Mouse (Mus musculus): ENCODE results near the gene Olfr524. TPM values are rescaled to one million over a fixed set of nuclear protein-coding genes. Genes with fewer than 3 reads are reported as not detected.

Olfr524 gene
- polyA plus RNA-seq, 1 experiment from 2014 or later: 0.05 TPM

DNA sequence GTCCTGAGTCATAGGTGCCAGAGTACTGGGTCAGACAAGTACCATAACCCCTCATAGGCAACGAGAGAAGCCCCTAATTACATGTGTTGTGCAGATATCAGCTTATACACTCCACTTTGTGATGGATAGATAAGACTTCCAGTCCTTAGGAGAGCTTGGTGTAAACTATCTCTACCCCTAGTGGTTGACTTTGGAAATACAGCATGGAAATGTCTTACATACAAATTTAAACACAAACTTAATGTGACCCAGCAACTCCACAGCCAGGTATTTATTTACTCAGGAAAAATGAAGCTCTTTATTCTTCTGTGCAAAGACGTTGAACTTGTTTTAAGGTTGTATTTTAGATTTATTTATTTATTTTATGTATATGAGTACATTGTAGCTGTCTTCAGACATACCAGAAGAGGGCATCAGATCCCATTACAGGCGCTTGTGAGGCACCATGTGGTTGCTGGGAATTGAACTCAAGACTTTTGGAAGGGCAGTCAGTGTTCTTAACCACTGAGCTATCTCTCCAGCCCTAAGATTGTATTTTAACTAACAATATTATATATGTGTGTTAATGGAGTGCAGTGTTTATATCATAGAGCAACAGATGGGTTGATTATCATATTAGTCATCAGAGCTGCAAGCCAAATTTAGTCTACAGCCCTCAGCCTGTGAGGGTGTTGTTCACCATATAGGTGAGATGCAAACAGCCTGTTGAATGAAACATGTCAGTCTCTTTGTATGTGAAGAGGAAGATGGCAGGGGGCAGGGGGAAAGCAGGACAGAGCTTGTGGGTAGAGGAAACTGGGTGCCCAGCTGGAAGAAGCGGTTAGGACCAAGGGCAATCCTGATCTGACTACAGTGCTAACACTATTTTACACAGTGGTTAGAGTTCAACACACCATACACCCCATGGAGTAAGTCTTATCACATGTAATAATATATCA lies 17.1 kb downstream of the Olfr524 start:
- Histone ChIP-seq H3K4me3 (ENCODE audit: low read length) (no peak overlapping the region), H3K9ac (ENCODE audit: low read length) (no peak overlapping the region), H3K36me3 (ENCODE audit: control insufficient read depth, insufficient read depth, low read length) (no peaks in the 10 kb centered on the region), H3K9me3 (ENCODE audit: control insufficient read depth, low read length) (no peaks in the 10 kb centered on the region), H3K4me1 (replicated peaks; ENCODE audit: control insufficient read depth, insufficient read depth, low read length) (no peaks in the 10 kb centered on the region), H3K4me2 (ENCODE audit: low read depth, low read length) (no peak overlapping the region), H3K27me3 (ENCODE audit: control insufficient read depth, insufficient read depth, low read depth, low read length) (no peaks in the 10 kb centered on the region; the same call in 1 of the 2 replicates), H3K27ac (ENCODE audit: low read length) (no peak overlapping the region)
- ATAC-seq (ENCODE audit: low read depth): no peak
- 45% methylated on average over 4 of the region's 4 CpGs for WGBS

DNA sequence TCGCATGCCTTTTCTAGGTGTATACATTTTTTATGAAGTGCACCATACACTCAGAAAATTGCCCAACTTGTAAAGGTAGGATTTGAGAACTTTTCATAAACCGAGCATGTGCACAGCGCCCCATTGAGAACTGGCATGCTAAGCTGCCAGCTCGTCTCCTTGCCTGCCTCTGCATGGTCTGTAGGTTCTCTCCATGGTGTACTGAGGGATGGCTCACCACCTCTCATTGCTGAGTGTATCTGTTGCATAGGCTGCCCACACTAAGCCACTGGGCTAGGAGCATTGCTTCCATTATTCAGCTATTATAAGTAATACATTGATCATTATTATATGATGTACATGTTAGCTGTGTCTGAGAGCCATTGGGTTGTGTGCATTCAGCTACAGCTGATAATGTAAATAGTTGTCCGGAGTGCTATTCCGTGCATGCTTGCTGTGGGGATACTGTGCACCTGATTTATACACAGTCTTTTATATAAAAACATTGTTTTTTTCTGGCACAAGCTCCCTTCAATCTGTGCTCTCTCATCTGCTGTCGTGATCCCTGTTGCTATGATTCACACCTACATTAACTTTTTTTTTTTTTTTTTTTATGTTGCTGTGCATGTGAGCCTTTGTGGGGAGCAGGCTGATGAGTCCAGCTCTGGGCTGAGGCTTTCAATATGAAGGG lies 17.9 kb downstream of the Olfr524 start:
- Histone ChIP-seq H3K4me2 (ENCODE audit: low read depth, low read length) (no peak overlapping the region), H3K4me1 (replicated peaks; ENCODE audit: control insufficient read depth, insufficient read depth, low read length) (no peaks in the 10 kb centered on the region), H3K9ac (ENCODE audit: low read length) (no peak overlapping the region), H3K9me3 (ENCODE audit: control insufficient read depth, low read length) (no peaks in the 10 kb centered on the region), H3K36me3 (ENCODE audit: control insufficient read depth, insufficient read depth, low read length) (no peaks in the 10 kb centered on the region), H3K4me3 (ENCODE audit: low read length) (no peak overlapping the region), H3K27ac (ENCODE audit: low read length) (no peak overlapping the region), H3K27me3 (ENCODE audit: control insufficient read depth, insufficient read depth, low read depth, low read length) (no peaks in the 10 kb centered on the region; the same call in 1 of the 2 replicates)
- no peak for ATAC-seq (ENCODE audit: low read depth)
- WGBS: 74% methylated on average over 7 of the region's 7 CpGs

DNA sequence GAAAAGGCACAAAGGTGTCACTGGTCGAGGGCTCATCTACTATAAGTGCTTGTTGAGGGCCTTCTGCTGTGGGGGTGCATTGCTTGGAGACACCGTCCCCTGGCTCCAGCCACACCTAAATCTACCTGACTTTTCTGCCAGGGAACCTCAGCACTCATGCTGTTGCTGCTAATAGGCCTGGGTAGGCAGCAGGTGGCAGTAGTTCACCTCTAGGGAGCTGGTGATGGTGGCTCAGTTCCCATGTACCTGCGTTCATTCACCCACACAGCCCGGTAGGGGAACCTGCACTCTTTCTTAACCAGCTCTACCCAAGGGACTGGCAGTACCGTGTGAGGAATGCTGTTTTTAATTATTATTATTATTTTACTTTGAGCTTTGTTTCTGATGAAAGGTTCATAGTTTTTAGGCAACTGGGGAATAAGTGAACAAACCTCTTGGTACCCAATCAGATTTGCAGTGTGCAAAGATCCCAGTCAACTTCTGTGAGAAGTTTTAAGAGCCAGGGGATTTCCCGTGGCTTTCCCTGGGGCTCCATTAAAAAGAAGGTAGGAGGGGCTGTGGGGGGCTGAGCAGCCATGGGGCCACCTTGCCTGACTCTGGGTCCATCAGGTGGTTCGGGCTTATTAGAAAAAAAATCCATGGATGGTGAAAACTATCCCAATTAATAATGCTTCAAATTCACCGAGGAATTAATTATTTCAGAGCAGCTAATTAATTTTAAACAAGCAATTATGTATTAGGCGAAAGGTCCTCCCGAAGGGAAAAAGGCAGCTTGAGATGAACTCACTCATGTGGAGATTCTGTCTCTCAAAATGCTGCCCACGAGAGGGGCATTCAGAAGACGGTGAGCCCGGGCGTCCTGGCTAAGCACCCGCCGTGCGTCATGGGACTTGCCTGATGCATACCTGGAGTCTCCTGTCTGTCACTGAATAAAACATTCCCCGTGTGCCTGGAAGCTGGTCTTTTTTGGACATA lies 18.8 kb downstream of the Olfr524 start:
- no peak overlapping the region for H3K4me2 ChIP-seq (ENCODE audit: low read depth, low read length)
- H3K27ac ChIP-seq (ENCODE audit: low read length): no peak overlapping the region
- H3K27me3 ChIP-seq (ENCODE audit: control insufficient read depth, insufficient read depth, low read depth, low read length): no peaks in the 10 kb centered on the region; the same call in 1 of the 2 replicates
- 61% methylated on average over 18 of the region's 18 CpGs for WGBS
- no peak overlapping the region for H3K4me3 ChIP-seq (ENCODE audit: low read length)
- ATAC-seq (ENCODE audit: low read depth): no peak
- H3K36me3 ChIP-seq (ENCODE audit: control insufficient read depth, insufficient read depth, low read length): no peaks in the 10 kb centered on the region
- H3K4me1 ChIP-seq (replicated peaks; ENCODE audit: control insufficient read depth, insufficient read depth, low read length): no peaks in the 10 kb centered on the region
- no peak overlapping the region for H3K9ac ChIP-seq (ENCODE audit: low read length)
- H3K9me3 ChIP-seq (ENCODE audit: control insufficient read depth, low read length): no peaks in the 10 kb centered on the region

DNA sequence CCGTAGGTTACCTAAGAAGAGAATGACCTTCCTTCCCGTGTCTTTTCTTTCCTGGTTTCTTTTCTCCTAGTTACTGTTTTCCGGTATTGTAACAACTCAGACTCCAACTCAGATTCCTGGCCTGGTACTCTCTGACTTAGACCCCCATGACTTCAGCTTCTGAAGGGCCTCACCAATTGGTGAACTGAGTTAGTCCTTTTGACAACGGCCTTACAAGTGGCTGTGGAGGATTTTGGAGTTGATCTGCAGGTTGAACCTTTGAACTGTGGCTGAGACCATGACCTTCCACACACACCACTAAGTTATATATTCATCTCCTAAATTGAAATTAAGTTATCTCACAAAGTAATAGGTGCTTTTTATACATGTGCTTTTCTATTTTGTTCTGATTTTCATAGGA lies 21.6 kb downstream of the Olfr524 start:
- no peaks in the 10 kb centered on the region; the same call in 1 of the 2 replicates for H3K27me3 ChIP-seq (ENCODE audit: control insufficient read depth, insufficient read depth, low read depth, low read length)
- no peak overlapping the region for H3K4me3 ChIP-seq (ENCODE audit: low read length)
- no peak overlapping the region for H3K4me2 ChIP-seq (ENCODE audit: low read depth, low read length)
- 77% methylated on average over 4 of the region's 4 CpGs for WGBS
- no peak overlapping the region for H3K27ac ChIP-seq (ENCODE audit: low read length)
- H3K9me3 ChIP-seq (ENCODE audit: control insufficient read depth, low read length): no peaks in the 10 kb centered on the region
- no peak for ATAC-seq (ENCODE audit: low read depth)
- H3K9ac ChIP-seq (ENCODE audit: low read length): no peak overlapping the region
- H3K4me1 ChIP-seq (replicated peaks; ENCODE audit: control insufficient read depth, insufficient read depth, low read length): no peaks in the 10 kb centered on the region
- H3K36me3 ChIP-seq (ENCODE audit: control insufficient read depth, insufficient read depth, low read length): no peaks in the 10 kb centered on the region

DNA sequence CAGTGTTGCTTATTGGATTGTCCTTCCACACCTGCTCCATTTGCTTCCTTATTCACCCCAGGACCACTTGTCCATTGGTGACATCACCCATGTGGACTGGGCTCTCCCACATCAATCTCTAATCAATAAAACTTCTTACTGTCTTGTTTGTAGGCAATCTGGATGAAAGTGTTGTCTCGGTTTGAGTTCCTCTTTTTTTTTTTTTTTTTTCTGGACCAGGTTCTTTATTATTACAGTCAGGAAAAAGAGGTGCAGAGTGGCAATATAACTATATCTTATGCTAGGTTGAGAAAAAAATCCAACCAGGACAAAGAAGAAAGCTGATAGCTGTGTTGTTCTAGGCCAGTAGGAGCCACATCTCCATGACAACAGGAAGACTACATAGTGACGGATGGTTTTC lies 25.1 kb downstream of the Olfr524 start:
- Histone ChIP-seq H3K9ac (ENCODE audit: low read length) (no peak overlapping the region), H3K36me3 (ENCODE audit: control insufficient read depth, insufficient read depth, low read length) (no peaks in the 10 kb centered on the region), H3K27me3 (ENCODE audit: control insufficient read depth, insufficient read depth, low read depth, low read length) (no peaks in the 10 kb centered on the region), H3K4me3 (ENCODE audit: low read length) (no peak overlapping the region), H3K9me3 (ENCODE audit: control insufficient read depth, low read length) (no peaks in the 10 kb centered on the region), H3K4me2 (ENCODE audit: low read depth, low read length) (no peak overlapping the region), H3K4me1 (replicated peaks; ENCODE audit: control insufficient read depth, insufficient read depth, low read length) (no peaks in the 10 kb centered on the region), H3K27ac (ENCODE audit: low read length) (no peak overlapping the region)
- WGBS: 74% methylated on average over 2 of the region's 2 CpGs
- ATAC-seq (ENCODE audit: low read depth): no peak

DNA sequence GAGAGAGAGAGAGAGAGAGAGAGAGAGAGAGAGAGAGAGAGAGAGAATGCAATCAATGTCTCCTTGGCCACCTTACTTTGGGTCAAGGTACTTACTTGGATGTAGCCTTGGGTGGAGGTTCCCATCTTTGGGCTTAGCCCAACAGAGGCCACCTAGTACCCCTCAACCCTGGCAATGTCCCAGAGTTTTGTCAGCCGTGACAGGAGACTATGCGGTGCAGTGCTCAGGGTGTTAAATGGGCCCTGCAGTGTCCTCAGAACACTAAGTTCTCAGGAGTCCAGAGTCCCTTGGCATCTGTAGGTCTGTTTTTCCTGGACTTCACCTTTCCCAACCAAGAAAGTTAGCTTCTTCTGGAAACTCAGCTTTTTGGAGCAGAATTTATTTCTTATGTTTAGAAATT lies 26.6 kb downstream of the Olfr524 start:
- H3K36me3 ChIP-seq (ENCODE audit: control insufficient read depth, insufficient read depth, low read length): no peaks in the 10 kb centered on the region
- WGBS: 84% methylated on average over 2 of the region's 2 CpGs
- H3K4me1 ChIP-seq (replicated peaks; ENCODE audit: control insufficient read depth, insufficient read depth, low read length): no peaks in the 10 kb centered on the region
- ATAC-seq (ENCODE audit: low read depth): no peak
- no peak overlapping the region for H3K9ac ChIP-seq (ENCODE audit: low read length)
- no peak overlapping the region for H3K4me3 ChIP-seq (ENCODE audit: low read length)
- H3K9me3 ChIP-seq (ENCODE audit: control insufficient read depth, low read length): no peaks in the 10 kb centered on the region
- no peak overlapping the region for H3K4me2 ChIP-seq (ENCODE audit: low read depth, low read length)
- no peak overlapping the region for H3K27ac ChIP-seq (ENCODE audit: low read length)
- H3K27me3 ChIP-seq (ENCODE audit: control insufficient read depth, insufficient read depth, low read depth, low read length): no peaks in the 10 kb centered on the region

DNA sequence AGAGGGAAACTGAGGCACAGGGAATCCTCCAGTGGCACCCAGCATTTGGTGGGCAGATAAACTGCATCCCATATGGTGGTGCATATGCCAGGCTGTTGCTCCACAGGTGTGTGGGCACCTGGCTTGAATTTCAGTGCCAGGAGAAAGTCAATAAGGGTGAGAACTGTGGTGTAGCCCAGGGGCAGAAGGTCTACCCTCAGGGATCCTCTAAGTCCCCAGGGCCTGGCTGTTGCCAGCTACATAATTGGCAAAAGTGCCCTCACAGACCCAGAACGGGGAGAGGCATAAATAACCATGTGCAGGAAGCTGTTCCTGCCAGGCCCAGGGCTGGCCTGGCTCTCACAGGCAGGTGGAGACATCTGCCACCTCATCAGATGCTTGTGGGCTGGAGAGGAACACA lies 32.8 kb downstream of the Olfr524 start, which contains the start of gene Olfr523:
TSS of gene Olfr523 (plus strand) at position 282 of the 400 bp plus-strand sequence.
- H3K4me1 ChIP-seq (replicated peaks; ENCODE audit: control insufficient read depth, insufficient read depth, low read length): no peaks in the 10 kb centered on the region
- WGBS: 42% methylated on average over 1 of the region's 1 CpGs
- no peak within 1 kb of the TSS for H3K4me3 ChIP-seq (ENCODE audit: low read length)
- H3K36me3 ChIP-seq (ENCODE audit: control insufficient read depth, insufficient read depth, low read length): no peaks in the 10 kb centered on the region
- no peaks in the 10 kb centered on the region for H3K27me3 ChIP-seq (ENCODE audit: control insufficient read depth, insufficient read depth, low read depth, low read length)
- ATAC-seq (ENCODE audit: low read depth): no peak
- no peak within 1 kb of the TSS for H3K27ac ChIP-seq (ENCODE audit: low read length)
- no peak within 1 kb of the TSS for H3K4me2 ChIP-seq (ENCODE audit: low read depth, low read length)
- H3K9ac ChIP-seq (ENCODE audit: low read length): no peak within 1 kb of the TSS
- H3K9me3 ChIP-seq (ENCODE audit: control insufficient read depth, low read length): no peaks in the 10 kb centered on the region

DNA sequence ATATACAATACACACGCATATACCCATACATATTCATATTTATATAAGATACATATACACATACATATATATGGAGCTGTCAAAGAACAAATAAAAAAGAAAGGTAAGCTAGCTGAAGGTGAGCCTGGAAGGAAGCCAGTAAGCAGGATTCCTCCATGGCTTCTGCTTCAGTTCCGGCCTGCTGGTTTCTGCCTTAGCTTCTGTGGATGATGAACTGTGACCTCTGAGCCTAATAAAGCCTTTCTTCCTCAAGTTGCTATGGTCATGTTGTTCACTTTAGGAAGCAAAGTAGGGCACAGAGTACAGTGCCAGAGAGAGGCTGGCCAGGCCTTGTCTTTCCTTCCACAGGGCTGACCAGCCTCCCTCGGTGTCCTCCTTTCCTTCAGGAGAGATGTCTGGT lies 34.9 kb downstream of the Olfr524 start:
- H3K4me1 ChIP-seq (replicated peaks; ENCODE audit: control insufficient read depth, insufficient read depth, low read length): no peaks in the 10 kb centered on the region
- no peak overlapping the region for H3K4me2 ChIP-seq (ENCODE audit: low read depth, low read length)
- no peaks in the 10 kb centered on the region for H3K9me3 ChIP-seq (ENCODE audit: control insufficient read depth, low read length)
- no peaks in the 10 kb centered on the region for H3K27me3 ChIP-seq (ENCODE audit: control insufficient read depth, insufficient read depth, low read depth, low read length)
- ATAC-seq (ENCODE audit: low read depth): no peak
- H3K9ac ChIP-seq (ENCODE audit: low read length): no peak overlapping the region
- H3K27ac ChIP-seq (ENCODE audit: low read length): no peak overlapping the region
- 90% methylated on average over 3 of the region's 3 CpGs for WGBS
- H3K4me3 ChIP-seq (ENCODE audit: low read length): no peak overlapping the region
- H3K36me3 ChIP-seq (ENCODE audit: control insufficient read depth, insufficient read depth, low read length): no peaks in the 10 kb centered on the region

Data from lung, embryonic 16.5 days (tissue).